Mouse (Mus musculus): Measurements from ENCODE around the gene Cfap77.

DNA sequence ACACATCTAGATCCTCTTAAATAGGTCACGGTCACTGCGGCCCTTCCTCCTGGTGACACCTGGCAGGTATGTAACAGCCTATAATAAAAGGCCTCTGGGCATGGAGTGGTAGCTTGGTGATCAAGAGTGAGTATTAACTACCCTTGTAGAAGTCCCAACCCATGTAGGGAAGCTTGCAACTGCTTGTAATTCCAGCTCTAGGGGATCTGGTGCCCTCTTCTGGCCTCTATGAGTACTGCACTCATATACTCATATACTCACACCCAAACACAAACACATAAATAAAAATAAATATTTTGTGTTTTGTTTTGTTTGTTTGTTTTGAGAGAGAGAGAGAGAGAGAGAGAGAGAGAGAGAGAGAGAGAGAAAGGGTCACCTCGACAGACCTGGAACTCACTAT is 66.1 kb downstream of the Cfap77 start:
- no peak for TF ChIP-seq TCF12 (IDR thresholded peaks at IDR 0.05; ENCODE audit: insufficient read depth, poor library complexity, severe bottlenecking)
- TF ChIP-seq POLR2A (IDR thresholded peaks at IDR 0.05; ENCODE audit: insufficient read length, low read depth), result no peak
